Mouse (Mus musculus): ENCODE data around the gene Aox3. TPM values are rescaled to one million over a fixed set of nuclear protein-coding genes. Genes with fewer than 3 reads are reported as not detected.

Aox3 gene
- total and polyA plus RNA-seq, 3 experiments = 0.08 to 0.43 (median 0.14) TPM

DNA sequence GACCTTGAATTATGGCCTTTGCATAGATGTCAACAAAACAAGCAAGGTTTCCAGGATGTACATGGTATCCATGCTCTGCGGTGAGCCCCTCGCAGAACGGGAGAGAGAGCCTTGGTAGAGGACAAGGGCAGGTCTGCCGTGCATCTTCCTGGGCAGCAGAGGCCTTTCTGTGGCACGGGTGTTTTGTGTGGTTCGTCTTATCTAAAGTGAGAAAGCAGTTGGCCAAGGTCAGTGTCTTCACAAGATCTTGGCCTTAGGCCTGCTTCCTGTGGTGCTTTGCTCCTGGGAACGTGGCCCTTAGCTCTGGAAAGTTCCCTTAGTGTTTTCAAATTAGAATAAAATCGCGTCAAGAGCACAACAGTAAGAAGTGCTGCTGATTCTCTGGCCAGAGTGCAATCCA is 41.9 kb upstream of the Aox3 start:
- Histone ChIP-seq H3K9me3 (replicated peaks; ENCODE audit: low read length) (no peaks in the 10 kb centered on the region), H3K27me3 (replicated peaks) (no peaks in the 10 kb centered on the region), H3K36me3 (replicated peaks in 1 of 2; ENCODE audit: control insufficient read depth in 1 of 2, insufficient read depth in 1 of 2, low read length in 1 of 2) (no peaks in the 10 kb centered on the region), H3K4me2 (ENCODE audit: insufficient read depth, low read depth, poor library complexity, severe bottlenecking) (no peak overlapping the region), H3K9ac (ENCODE audit: insufficient read depth, low read depth) (no peak overlapping the region), H3K27ac (ENCODE audit: insufficient read depth, low read depth) (no peak overlapping the region), H3K79me2 (replicated peaks; ENCODE audit: control insufficient read depth, extremely low read depth, insufficient read depth, poor library complexity, severe bottlenecking) (no peaks in the 10 kb centered on the region), H3K4me3 (replicated peaks in 1 of 3; ENCODE audit: low read depth in 2 of 3, low read length in 2 of 3, poor library complexity in 1 of 3) (no peak overlapping the region), H3K4me1 (ENCODE audit: control insufficient read depth in 1 of 2, insufficient read depth in 2 of 2) (peaks cover 2 to 10% of the 10 kb centered on the region in 2 experiments; a peak in 3 of 4 replicates)
- no peak for TF ChIP-seq BHLHE40 (IDR thresholded peaks at IDR 0.05; ENCODE audit: low read depth, low read length)
- no peak for TF ChIP-seq GABPA (IDR thresholded peaks at IDR 0.05; ENCODE audit: insufficient replicate concordance, low read depth, low read length)
- DNase-seq (ENCODE audit: extremely low read depth) = no peak
- dilution Hi-C loops (cut with MboI; ENCODE audit: extremely low pct_ligation_motif_present, extremely low pct_unique_long_range_greater_than_20kb, low sequenced_read_pairs) (no loop called here), in situ Hi-C loops (cut with MboI; ENCODE audit: low pct_ligation_motif_present, low pct_unique_long_range_greater_than_20kb, low sequenced_read_pairs) (no loop called here)

DNA sequence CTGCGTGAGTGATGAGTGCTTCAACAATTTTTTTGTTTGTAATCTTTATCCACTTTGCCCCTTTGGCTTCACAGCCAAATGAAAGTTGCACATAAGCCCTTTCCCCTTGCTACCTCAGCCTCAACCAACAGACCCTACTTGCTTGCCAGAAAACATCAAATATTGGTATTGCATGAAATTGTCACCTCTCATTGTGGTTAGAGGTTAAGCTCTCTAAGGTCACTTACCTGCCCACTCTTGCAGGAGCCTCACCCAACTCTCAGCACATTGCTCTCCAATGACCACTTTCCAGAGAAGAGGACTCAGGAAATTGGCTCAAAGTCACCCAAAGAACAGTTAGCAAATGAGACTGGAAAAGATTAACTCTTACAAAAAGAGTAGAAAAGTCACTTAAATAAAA is 41.4 kb upstream of the Aox3 start:
- dilution Hi-C loops (cut with MboI; ENCODE audit: extremely low pct_ligation_motif_present, extremely low pct_unique_long_range_greater_than_20kb, low sequenced_read_pairs) = no loop called here
- H3K4me3 ChIP-seq (replicated peaks in 1 of 3; ENCODE audit: low read depth in 2 of 3, low read length in 2 of 3, poor library complexity in 1 of 3) = no peak overlapping the region
- H3K9ac ChIP-seq (ENCODE audit: insufficient read depth, low read depth) = no peak overlapping the region
- H3K9me3 ChIP-seq (replicated peaks; ENCODE audit: low read length) = no peaks in the 10 kb centered on the region
- H3K27ac ChIP-seq (ENCODE audit: insufficient read depth, low read depth) = no peak overlapping the region
- TF ChIP-seq USF1 (IDR thresholded peaks at IDR 0.05; ENCODE audit: low read depth, low read length) (no peak), MAFK (IDR thresholded peaks at IDR 0.05; ENCODE audit: insufficient replicate concordance, low read length) (no peak), SIN3A (IDR thresholded peaks at IDR 0.05; ENCODE audit: low read length) (no peak), RAD21 (IDR thresholded peaks at IDR 0.05; ENCODE audit: low read depth, low read length) (no peak), BHLHE40 (IDR thresholded peaks at IDR 0.05; ENCODE audit: low read depth, low read length) (no peak), EP300 (IDR thresholded peaks at IDR 0.05; ENCODE audit: low read length) (no peak), ZKSCAN1 (IDR thresholded peaks at IDR 0.05; ENCODE audit: borderline replicate concordance, low read depth, low read length) (no peak), HCFC1 (IDR thresholded peaks at IDR 0.05; ENCODE audit: low read depth, low read length) (no peak), CTCF (conservative IDR thresholded peaks at IDR 0.05 in 1 of 2, IDR thresholded peaks at IDR 0.05 in 1 of 2; ENCODE audit: low read depth in 2 of 2, low read length in 2 of 2) (no peak), E2F4 (IDR thresholded peaks at IDR 0.05; ENCODE audit: insufficient replicate concordance, low read depth, low read length) (no peak), ETS1 (conservative IDR thresholded peaks at IDR 0.05; ENCODE audit: low read depth, low read length) (no peak), POLR2AphosphoS2 (IDR thresholded peaks at IDR 0.05; ENCODE audit: low read depth, low read length) (no peak), TCF12 (IDR thresholded peaks at IDR 0.05; ENCODE audit: low read depth, low read length) (no peak)
- H3K27me3 ChIP-seq (replicated peaks) = no peaks in the 10 kb centered on the region
- no peaks in the 10 kb centered on the region for H3K79me2 ChIP-seq (replicated peaks; ENCODE audit: control insufficient read depth, extremely low read depth, insufficient read depth, poor library complexity, severe bottlenecking)
- DNase-seq (ENCODE audit: extremely low read depth) = no peak
- no peak overlapping the region for H3K4me2 ChIP-seq (ENCODE audit: insufficient read depth, low read depth, poor library complexity, severe bottlenecking)
- H3K36me3 ChIP-seq (replicated peaks in 1 of 2; ENCODE audit: control insufficient read depth in 1 of 2, insufficient read depth in 1 of 2, low read length in 1 of 2) = no peaks in the 10 kb centered on the region
- in situ Hi-C loops (cut with MboI; ENCODE audit: low pct_ligation_motif_present, low pct_unique_long_range_greater_than_20kb, low sequenced_read_pairs) = no loop called here
- peaks cover 2 to 10% of the 10 kb centered on the region in 2 experiments; a peak in 3 of 4 replicates for H3K4me1 ChIP-seq (ENCODE audit: control insufficient read depth in 1 of 2, insufficient read depth in 2 of 2)

DNA sequence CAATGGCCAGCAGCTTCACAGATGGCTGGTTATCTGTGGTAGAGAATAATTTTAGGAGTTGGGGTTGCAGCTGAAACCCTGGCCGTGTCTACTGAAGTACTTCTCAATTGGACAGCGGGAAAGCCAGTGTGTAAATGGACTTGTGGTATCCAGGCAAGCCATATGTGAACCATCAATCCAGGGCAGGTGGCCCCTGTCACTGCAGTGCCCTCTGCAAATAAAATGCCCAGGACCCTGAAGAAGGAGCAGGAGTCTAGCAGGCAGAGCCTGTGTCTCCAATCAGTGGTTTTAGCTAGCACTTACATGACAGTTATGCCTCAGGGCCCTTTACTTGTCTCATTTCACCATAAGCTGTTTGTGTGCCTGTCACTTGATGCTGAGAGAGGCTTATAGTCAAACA is 40.5 kb upstream of the Aox3 start:
- dilution Hi-C loops (cut with MboI; ENCODE audit: extremely low pct_ligation_motif_present, extremely low pct_unique_long_range_greater_than_20kb, low sequenced_read_pairs) = no loop called here
- Histone ChIP-seq H3K27ac (ENCODE audit: insufficient read depth, low read depth) (no peak overlapping the region), H3K9me3 (replicated peaks; ENCODE audit: low read length) (no peaks in the 10 kb centered on the region), H3K4me1 (ENCODE audit: control insufficient read depth in 1 of 2, insufficient read depth in 2 of 2) (peaks cover 2 to 10% of the 10 kb centered on the region in 2 experiments; a peak in 3 of 4 replicates), H3K9ac (ENCODE audit: insufficient read depth, low read depth) (no peak overlapping the region), H3K79me2 (replicated peaks; ENCODE audit: control insufficient read depth, extremely low read depth, insufficient read depth, poor library complexity, severe bottlenecking) (no peaks in the 10 kb centered on the region), H3K36me3 (replicated peaks in 1 of 2; ENCODE audit: control insufficient read depth in 1 of 2, insufficient read depth in 1 of 2, low read length in 1 of 2) (no peaks in the 10 kb centered on the region), H3K4me2 (ENCODE audit: insufficient read depth, low read depth, poor library complexity, severe bottlenecking) (no peak overlapping the region), H3K27me3 (replicated peaks) (no peaks in the 10 kb centered on the region), H3K4me3 (replicated peaks in 1 of 3; ENCODE audit: low read depth in 2 of 3, low read length in 2 of 3, poor library complexity in 1 of 3) (no peak overlapping the region)
- in situ Hi-C loops (cut with MboI; ENCODE audit: low pct_ligation_motif_present, low pct_unique_long_range_greater_than_20kb, low sequenced_read_pairs) = no loop called here
- DNase-seq (ENCODE audit: extremely low read depth) = no peak
- TF ChIP-seq ZKSCAN1 (IDR thresholded peaks at IDR 0.05; ENCODE audit: borderline replicate concordance, low read depth, low read length) (no peak), CHD1 (IDR thresholded peaks at IDR 0.05; ENCODE audit: low read depth, low read length) (no peak), KAT2A (IDR thresholded peaks at IDR 0.05; ENCODE audit: insufficient replicate concordance, low read length) (no peak), CTCF (conservative IDR thresholded peaks at IDR 0.05 in 1 of 2, IDR thresholded peaks at IDR 0.05 in 1 of 2; ENCODE audit: low read depth in 2 of 2, low read length in 2 of 2) (no peak), TCF12 (IDR thresholded peaks at IDR 0.05; ENCODE audit: low read depth, low read length) (no peak), EP300 (IDR thresholded peaks at IDR 0.05; ENCODE audit: low read length) (no peak), MEF2A (IDR thresholded peaks at IDR 0.05; ENCODE audit: borderline replicate concordance, low read depth, low read length) (no peak), NRF1 (IDR thresholded peaks at IDR 0.05; ENCODE audit: low read depth, low read length) (no peak), POLR2AphosphoS2 (IDR thresholded peaks at IDR 0.05; ENCODE audit: low read depth, low read length) (no peak), SIN3A (IDR thresholded peaks at IDR 0.05; ENCODE audit: low read length) (no peak), USF2 (conservative IDR thresholded peaks at IDR 0.05; ENCODE audit: low read depth, low read length) (no peak), ZMIZ1 (IDR thresholded peaks at IDR 0.05; ENCODE audit: low read depth, low read length) (no peak), MAFK (IDR thresholded peaks at IDR 0.05; ENCODE audit: insufficient replicate concordance, low read length) (no peak), RCOR1 (conservative IDR thresholded peaks at IDR 0.05; ENCODE audit: low read depth, low read length) (no peak)

All from CH12.LX (cell line).